30 mouse cellular contexts compared by ENCODE assay signal in genomic region chr12:49836282-49837070, GRCm38 (mm10).
A peak's percentile ranks its signal among the peaks of the same experiment; 100 is the strongest.
DNase-seq lines count a peak whose midpoint lies in the region; ATAC-seq lines count a peak whose summit lies in the region.
"Had no signal": no experiment of that assay in that cellular context is flagged by ENCODE, and none has a peak within 500 bp of the region (broad histone marks: within the 10 kb centered on the region; RNA-seq: fewer than 3 reads in every experiment).

No protein-coding gene starts in this region.

- no peak overlapping the region for H3K4me3 ChIP-seq in forebrain, embryonic 14.5 days (ENCODE audit: low read depth, low read length)
- H3K4me3 ChIP-seq: gastrocnemius, adult 2 months; hindbrain, embryonic 12.5 days; intestine, embryonic 15.5 days; liver, embryonic 15.5 days; lung, embryonic 15.5 days; neural tube, embryonic 13.5 days had no signal

- ATAC-seq in forebrain, embryonic 14.5 days, result peak; percentile 95
- no peak for ATAC-seq in megakaryocyte, adult 5-6 weeks (ENCODE audit: poor library complexity, severe bottlenecking)
- ATAC-seq: hindbrain, postnatal 0 days; intestine, embryonic 15.5 days; Patski had no signal

- peak overlapping the region; percentile 34; the same call in 1 of the 2 replicates for H3K27ac ChIP-seq in forebrain, embryonic 14.5 days (ENCODE audit: low read depth, low read length)
- H3K27ac ChIP-seq: gastrocnemius, adult 2 months; hindbrain, embryonic 12.5 days; hindbrain, postnatal 0 days; intestine, embryonic 15.5 days; liver, embryonic 15.5 days; lung, embryonic 15.5 days; neural tube, embryonic 13.5 days had no signal

- H3K36me3 ChIP-seq in forebrain, embryonic 14.5 days (ENCODE audit: control insufficient read depth, insufficient read depth, low read length), result no peaks in the 10 kb centered on the region
- H3K36me3 ChIP-seq: hindbrain, embryonic 12.5 days; intestine, embryonic 15.5 days; liver, embryonic 15.5 days; lung, embryonic 15.5 days; neural tube, embryonic 13.5 days had no signal

- H3K9ac ChIP-seq in forebrain, embryonic 14.5 days (ENCODE audit: low read length), result no peak overlapping the region
- H3K9ac ChIP-seq: hindbrain, embryonic 12.5 days; intestine, embryonic 15.5 days; liver, embryonic 15.5 days; lung, embryonic 15.5 days; neural tube, embryonic 13.5 days had no signal

- no peaks in the 10 kb centered on the region for H3K9me3 ChIP-seq in forebrain, embryonic 14.5 days (replicated peaks; ENCODE audit: control insufficient read depth, low read length)
- H3K9me3 ChIP-seq: hindbrain, embryonic 12.5 days; intestine, embryonic 15.5 days; liver, embryonic 15.5 days; lung, embryonic 15.5 days; neural tube, embryonic 13.5 days had no signal

- DNase-seq in layer of hippocampus, adult 18-20 months (ENCODE audit: low spot score in 2 of 2), result peak; percentile 11 to 47
- DNase-seq in layer of hippocampus, adult 9-10 months (ENCODE audit: low spot score), result no peak
- peak; percentile 3 for DNase-seq in retina, postnatal 1 day
- no peak for DNase-seq in retina, embryonic 14.5 days (ENCODE audit: low spot score)
- peak; percentile 94 for DNase-seq in forebrain, embryonic 14.5 days (ENCODE audit: low spot score)
- DNase-seq in right cerebral cortex, adult 2 months (ENCODE audit: low spot score in 2 of 2), result no peak
- DNase-seq: adrenal gland, postnatal 14 days; cerebellum, adult 2 months; cerebellum, postnatal 14 days; gastrocnemius, adult 2 months; gastrocnemius, postnatal 36 days; heart, adult 18-20 months; heart, postnatal 36 days; kidney, adult 2 months; kidney, postnatal 36 days; liver; right cerebral cortex, postnatal 25 days; spleen, adult 18-20 months; thymus, postnatal 14 days had no signal

- WGBS in forebrain, embryonic 14.5 days, result 30% methylated on average over 7 of the region's 7 CpGs

- no peaks in the 10 kb centered on the region for H3K27me3 ChIP-seq in forebrain, embryonic 14.5 days (replicated peaks; ENCODE audit: control insufficient read depth, insufficient read depth, low read length)
- H3K27me3 ChIP-seq: CH12.LX; hindbrain, embryonic 12.5 days; intestine, embryonic 15.5 days; liver, embryonic 15.5 days; lung, embryonic 15.5 days; neural tube, embryonic 13.5 days; Patski had no signal

- peaks cover 7% of the 10 kb centered on the region; the same call in 1 of the 2 replicates for H3K4me1 ChIP-seq in forebrain, embryonic 14.5 days (ENCODE audit: control insufficient read depth, insufficient read depth, low read length)
- H3K4me1 ChIP-seq: hindbrain, embryonic 12.5 days; intestine, embryonic 15.5 days; liver, embryonic 15.5 days; lung, embryonic 15.5 days; neural tube, embryonic 13.5 days had no signal

- no peak overlapping the region for H3K4me2 ChIP-seq in forebrain, embryonic 14.5 days (ENCODE audit: low read length)
- H3K4me2 ChIP-seq: heart, embryonic 11.5 days; hindbrain, embryonic 12.5 days; intestine, embryonic 15.5 days; liver, embryonic 15.5 days; lung, embryonic 15.5 days; midbrain, embryonic 11.5 days; neural tube, embryonic 13.5 days had no signal

Comparison
In these comparisons a context has a peak if more than half of its experiments do, and no peak if none do; other contexts are left out.
1. DNase-seq: peak in layer of hippocampus, adult 18-20 months (2 of 2), retina, postnatal 1 day (single experiment) and forebrain, embryonic 14.5 days (single experiment); none in layer of hippocampus, adult 9-10 months (single experiment), retina, embryonic 14.5 days (single experiment) and right cerebral cortex, adult 2 months (0 of 2).